Mouse (Mus musculus): ENCODE measurements around the gene Robo4. TPM values are rescaled to one million over a fixed set of nuclear protein-coding genes. Genes with fewer than 3 reads are reported as not detected.

Robo4 gene
- polyA plus RNA-seq, 1 experiment from 2014 or later: 7.7 TPM

DNA sequence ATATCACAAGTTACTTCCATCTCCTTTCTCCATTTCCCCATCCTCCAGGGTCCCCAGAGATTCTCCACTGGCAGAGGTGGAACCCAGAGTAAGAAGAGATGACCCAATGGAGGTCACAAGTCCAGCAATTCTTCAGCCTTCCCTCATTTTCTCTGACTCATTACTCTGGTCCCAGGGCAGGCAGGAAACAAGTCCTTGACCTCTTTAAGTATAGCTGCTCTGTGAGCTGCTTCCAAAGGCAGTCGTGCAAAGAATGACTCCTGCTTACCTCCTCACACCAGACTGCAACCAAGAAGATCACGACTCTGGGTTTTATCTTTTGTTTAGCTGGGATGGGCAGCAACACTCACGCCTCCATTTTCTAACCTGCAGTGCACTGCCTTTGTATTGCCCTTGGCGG is 33.9 kb downstream of the Robo4 start:
- no peaks in the 10 kb centered on the region for H3K36me3 ChIP-seq
- WGBS: 4% methylated on average over 4 of the region's 4 CpGs
- H3K27me3 ChIP-seq (ENCODE audit: insufficient read depth, poor library complexity, severe bottlenecking): peaks cover 90% of the 10 kb centered on the region
- DNase-seq (ENCODE audit: low spot score): no peak
- no peaks in the 10 kb centered on the region for H3K9me3 ChIP-seq
- H3K4me3 ChIP-seq: no peak overlapping the region
- no peak overlapping the region for H3K27ac ChIP-seq
- H3K4me1 ChIP-seq (replicated peaks): peaks cover 28% of the 10 kb centered on the region

DNA sequence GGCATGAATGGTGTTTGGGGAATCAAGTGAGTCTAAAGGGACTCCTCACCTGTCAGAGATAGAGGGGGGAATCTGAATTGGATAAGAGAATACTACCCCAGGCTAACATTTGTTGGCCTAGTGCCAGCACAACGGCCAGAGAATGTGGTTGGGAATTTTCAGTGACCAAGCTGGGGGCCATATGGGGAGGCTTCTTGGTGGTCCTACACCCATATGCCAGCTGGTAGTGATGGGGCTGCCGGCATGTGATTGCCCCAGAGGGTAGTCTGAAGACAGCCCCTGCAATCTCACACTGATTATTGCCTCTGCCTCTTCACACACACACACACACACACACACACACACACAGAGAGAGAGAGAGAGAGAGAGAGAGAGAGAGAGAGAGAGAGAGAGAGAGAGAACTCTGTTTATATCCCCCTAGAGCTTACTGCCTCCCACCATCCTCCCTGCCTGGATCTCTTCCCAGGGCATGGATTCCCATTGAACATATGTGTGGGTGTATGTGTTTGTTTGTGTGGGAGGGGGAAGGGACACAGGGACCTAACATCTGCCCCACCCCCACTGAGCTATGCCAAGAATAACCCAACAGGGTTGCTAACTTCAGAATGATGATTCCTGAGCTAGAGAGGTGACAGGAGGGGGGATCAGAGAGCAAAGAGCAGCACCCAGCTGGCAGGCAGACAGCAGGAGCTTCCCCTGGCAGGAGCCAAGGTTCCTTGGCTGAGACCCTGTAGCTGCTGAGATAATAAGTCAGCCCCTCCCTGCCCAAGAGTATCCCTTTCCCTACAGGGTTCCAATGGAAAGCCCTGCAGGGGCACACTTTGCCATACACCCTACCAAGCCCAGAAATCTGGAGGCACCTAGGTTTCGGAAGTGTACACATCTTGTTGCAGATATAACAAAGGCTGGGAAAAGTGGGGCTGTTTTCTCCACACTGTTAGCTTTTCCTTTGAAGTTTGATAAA is 36.4 kb downstream of the Robo4 start:
- peaks cover 65% of the 10 kb centered on the region for H3K27me3 ChIP-seq (ENCODE audit: insufficient read depth, poor library complexity, severe bottlenecking)
- H3K27ac ChIP-seq: no peak overlapping the region
- 43% methylated on average over 3 of the region's 3 CpGs for WGBS
- H3K4me1 ChIP-seq (replicated peaks): peaks cover 19% of the 10 kb centered on the region
- H3K36me3 ChIP-seq: no peaks in the 10 kb centered on the region
- no peak overlapping the region for H3K4me3 ChIP-seq
- no peak for DNase-seq (ENCODE audit: low spot score)
- H3K9me3 ChIP-seq: no peaks in the 10 kb centered on the region

DNA sequence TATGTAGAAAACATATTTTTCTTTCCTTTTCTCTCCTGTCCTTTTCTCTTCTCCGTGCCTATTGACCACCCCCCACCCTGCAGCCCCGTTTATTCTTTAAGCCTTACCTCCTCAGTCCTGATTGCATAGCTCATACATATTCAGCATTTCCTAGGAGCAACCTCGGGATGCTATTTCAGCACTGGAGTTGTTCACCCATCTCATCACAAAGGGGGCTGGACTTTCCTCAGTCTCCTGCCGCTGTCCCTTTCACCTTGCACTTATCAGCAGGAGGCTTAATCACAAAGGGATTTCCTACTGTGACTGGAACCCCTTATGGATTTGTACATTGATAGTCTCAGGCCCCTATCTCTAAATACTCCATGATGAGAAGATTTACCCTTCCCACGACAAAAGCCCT is 50.7 kb downstream of the Robo4 start:
- WGBS: under 1% methylated on average over 5 of the region's 5 CpGs
- H3K27ac ChIP-seq: no peak overlapping the region
- H3K4me3 ChIP-seq: no peak overlapping the region
- H3K9me3 ChIP-seq: no peaks in the 10 kb centered on the region
- peaks cover 95% of the 10 kb centered on the region for H3K27me3 ChIP-seq (ENCODE audit: insufficient read depth, poor library complexity, severe bottlenecking)
- no peak for DNase-seq (ENCODE audit: low spot score)
- H3K36me3 ChIP-seq: no peaks in the 10 kb centered on the region
- H3K4me1 ChIP-seq (replicated peaks): peaks cover 42% of the 10 kb centered on the region

DNA sequence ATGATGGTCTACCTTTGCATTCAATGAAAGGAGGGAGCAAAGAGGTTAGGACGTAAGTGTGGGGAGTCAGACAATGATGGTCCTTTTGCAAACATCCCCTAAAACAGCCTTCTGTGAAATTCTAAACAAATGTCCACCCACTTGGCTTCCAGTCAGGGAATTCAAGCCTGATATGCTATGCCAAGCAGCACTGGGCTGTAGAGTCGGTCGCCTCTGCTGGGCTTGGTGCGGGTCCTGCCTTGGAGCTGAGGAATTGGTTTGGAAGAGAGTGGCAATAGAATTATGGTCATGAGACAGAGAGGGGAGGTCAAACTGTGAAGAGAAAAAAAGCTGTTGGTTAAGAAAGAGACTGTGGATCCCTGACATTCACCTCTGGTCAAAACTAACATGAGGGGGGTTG is 51.6 kb downstream of the Robo4 start:
- Histone ChIP-seq H3K27ac (no peak overlapping the region), H3K27me3 (ENCODE audit: insufficient read depth, poor library complexity, severe bottlenecking) (peaks cover 100% of the 10 kb centered on the region), H3K4me1 (replicated peaks) (peaks cover 42% of the 10 kb centered on the region), H3K4me3 (no peak overlapping the region), H3K36me3 (no peaks in the 10 kb centered on the region), H3K9me3 (no peaks in the 10 kb centered on the region)
- DNase-seq (ENCODE audit: low spot score): no peak
- 29% methylated on average over 4 of the region's 4 CpGs for WGBS

DNA sequence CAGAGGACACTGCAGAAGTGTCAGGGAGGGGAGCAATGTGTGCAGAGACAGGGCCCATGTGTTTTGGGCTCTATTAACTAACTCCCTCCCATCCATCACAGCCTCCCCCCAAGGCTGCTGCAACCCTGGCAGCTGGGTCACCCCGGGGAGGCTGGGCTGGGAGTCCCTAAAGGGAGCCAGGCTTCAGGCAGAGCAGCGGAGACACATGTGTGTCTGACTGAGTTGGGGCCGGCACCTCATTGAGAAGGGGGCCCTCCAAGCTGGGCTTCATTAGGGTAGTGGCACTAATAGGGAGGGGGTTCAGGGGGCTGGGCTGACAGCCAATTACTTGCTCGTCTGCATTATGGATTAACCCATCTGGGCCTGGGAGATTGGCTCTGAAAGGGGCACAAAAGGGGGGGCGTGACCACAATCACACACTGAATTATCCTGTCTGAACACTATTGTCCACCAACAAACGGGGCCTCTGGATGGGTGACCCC is 52.4 kb downstream of the Robo4 start:
- Histone ChIP-seq H3K9me3 (no peaks in the 10 kb centered on the region), H3K36me3 (no peaks in the 10 kb centered on the region), H3K4me3 (no peak overlapping the region), H3K27me3 (ENCODE audit: insufficient read depth, poor library complexity, severe bottlenecking) (peaks cover 100% of the 10 kb centered on the region), H3K4me1 (replicated peaks) (peaks cover 42% of the 10 kb centered on the region), H3K27ac (no peak overlapping the region)
- WGBS: 4% methylated on average over 6 of the region's 6 CpGs
- DNase-seq (ENCODE audit: low spot score): peak; percentile 78

DNA sequence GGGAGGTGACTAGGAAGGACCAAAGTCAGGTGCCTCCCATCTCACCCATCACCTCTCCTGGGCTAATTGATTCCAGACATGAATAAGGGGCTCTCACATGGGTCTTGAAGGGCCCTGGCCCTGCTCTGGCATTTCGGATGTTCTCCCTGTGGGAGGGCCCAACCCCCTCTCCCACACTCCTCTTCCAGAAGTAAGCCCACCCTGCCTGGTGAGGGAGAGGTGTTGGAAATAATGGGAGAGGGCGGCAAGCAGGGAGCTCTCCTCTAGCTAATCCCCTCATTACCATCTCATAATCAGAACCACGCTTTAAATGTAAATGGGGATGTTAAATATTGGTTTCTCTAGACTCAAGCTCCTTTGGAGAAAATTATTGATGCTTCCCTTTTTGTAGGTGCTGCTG is 53.3 kb downstream of the Robo4 start:
- DNase-seq (ENCODE audit: low spot score): peak; percentile 7
- Histone ChIP-seq H3K4me1 (replicated peaks) (peaks cover 46% of the 10 kb centered on the region), H3K4me3 (no peak overlapping the region), H3K36me3 (no peaks in the 10 kb centered on the region), H3K9me3 (no peaks in the 10 kb centered on the region), H3K27ac (no peak overlapping the region; the same call in 1 of the 2 replicates), H3K27me3 (ENCODE audit: insufficient read depth, poor library complexity, severe bottlenecking) (peaks cover 100% of the 10 kb centered on the region)
- 3% methylated on average over 3 of the region's 3 CpGs for WGBS

DNA sequence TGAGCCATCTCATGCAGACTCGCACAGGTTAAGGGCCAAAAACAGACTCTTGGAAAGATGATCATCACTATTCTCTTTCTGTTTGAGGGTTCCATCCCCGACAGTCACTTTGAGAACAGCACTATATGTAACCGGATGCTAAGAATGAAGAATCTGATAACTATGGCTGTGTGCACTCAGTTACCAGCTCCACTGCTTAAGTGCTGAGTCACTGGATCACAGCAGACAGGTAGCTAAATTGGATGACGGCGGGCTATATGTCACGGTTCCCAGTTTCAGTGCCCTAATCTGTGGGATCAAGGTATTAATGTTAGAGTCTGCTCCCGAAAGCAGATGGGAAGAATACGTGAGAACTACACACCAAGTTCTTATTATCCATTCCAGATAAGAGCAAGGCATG is 54.2 kb downstream of the Robo4 start:
- H3K4me3 ChIP-seq: peak overlapping the region; percentile 38; the same call in 1 of the 2 replicates
- H3K27me3 ChIP-seq (ENCODE audit: insufficient read depth, poor library complexity, severe bottlenecking): peaks cover 100% of the 10 kb centered on the region
- H3K27ac ChIP-seq: no peak overlapping the region; the same call in 1 of the 2 replicates
- no peak for DNase-seq (ENCODE audit: low spot score)
- WGBS: 1% methylated on average over 8 of the region's 8 CpGs
- H3K9me3 ChIP-seq: no peaks in the 10 kb centered on the region
- H3K4me1 ChIP-seq (replicated peaks): peaks cover 55% of the 10 kb centered on the region
- H3K36me3 ChIP-seq: no peaks in the 10 kb centered on the region

DNA sequence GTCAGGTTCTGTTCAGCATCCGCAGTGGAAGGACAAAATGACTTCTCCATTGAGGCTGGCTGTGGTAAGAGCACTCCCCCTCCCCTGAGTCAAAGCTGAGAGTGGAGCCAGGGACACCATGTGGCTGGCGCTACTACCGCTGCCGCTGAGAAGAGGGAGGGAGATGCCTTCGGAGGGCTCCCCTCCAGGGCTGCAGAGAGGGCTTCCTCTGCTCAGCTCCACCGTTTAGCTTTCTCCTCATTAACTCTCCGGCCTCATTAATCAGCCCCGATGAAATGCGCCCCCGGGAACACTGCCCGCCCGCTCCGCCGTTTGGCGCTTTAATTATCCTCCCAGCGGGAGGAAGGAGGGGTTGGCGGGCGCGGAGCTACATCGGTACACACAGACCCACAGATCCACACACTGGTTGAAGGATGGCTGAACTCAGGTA is 54.8 kb downstream of the Robo4 start:
- WGBS: under 1% methylated on average over 20 of the region's 20 CpGs
- H3K36me3 ChIP-seq: no peaks in the 10 kb centered on the region
- H3K27me3 ChIP-seq (ENCODE audit: insufficient read depth, poor library complexity, severe bottlenecking): peaks cover 100% of the 10 kb centered on the region
- H3K9me3 ChIP-seq: no peaks in the 10 kb centered on the region
- peak overlapping the region; percentile 38 for H3K4me3 ChIP-seq
- H3K4me1 ChIP-seq (replicated peaks): peaks cover 56% of the 10 kb centered on the region
- H3K27ac ChIP-seq: no peak overlapping the region
- DNase-seq (ENCODE audit: low spot score): peak; percentile 61

DNA sequence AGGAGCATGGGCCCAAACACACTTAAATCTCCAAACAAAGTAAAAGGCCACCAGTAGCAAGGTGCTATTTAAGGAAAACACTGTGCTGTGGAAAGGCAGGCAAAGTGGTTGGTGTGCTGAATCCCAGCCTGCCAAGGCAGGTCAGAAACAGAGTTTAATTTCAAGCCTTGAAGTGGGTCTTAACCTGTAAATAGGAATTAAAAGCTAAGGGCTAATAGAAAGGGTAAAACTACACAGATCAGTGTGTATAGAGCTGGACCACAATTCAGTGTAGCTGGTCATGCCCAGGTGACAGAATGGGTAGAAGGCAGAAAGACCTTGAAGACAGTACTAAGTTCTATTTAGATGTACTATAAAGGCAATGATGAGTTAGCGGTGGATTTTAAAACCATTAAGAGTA is 55.5 kb downstream of the Robo4 start:
- H3K27me3 ChIP-seq (ENCODE audit: insufficient read depth, poor library complexity, severe bottlenecking): peaks cover 100% of the 10 kb centered on the region
- 34% methylated on average over 1 of the region's 1 CpGs for WGBS
- H3K4me3 ChIP-seq: peak overlapping the region; percentile 38
- peak; percentile 8 for DNase-seq (ENCODE audit: low spot score)
- H3K36me3 ChIP-seq: no peaks in the 10 kb centered on the region
- H3K9me3 ChIP-seq: no peaks in the 10 kb centered on the region
- H3K27ac ChIP-seq: no peak overlapping the region
- H3K4me1 ChIP-seq (replicated peaks): peaks cover 55% of the 10 kb centered on the region

DNA sequence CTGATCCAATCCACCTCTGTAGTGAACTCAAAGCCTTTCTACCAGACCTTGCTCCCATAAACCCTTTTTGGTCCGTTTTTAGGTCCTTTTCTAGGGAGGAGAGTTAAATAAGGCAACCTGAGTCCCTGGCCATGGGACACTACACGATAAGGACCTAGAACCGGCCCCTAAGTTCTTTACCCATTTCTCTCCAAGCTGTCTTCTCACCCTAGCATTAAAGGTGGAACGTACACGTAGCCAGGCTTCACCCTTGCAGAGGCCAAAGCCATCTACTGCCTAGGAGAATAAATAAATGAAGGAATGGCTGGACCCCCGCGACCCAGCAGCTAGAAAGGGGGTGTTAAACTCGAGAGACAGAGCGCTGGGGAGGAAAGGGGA is 58.0 kb downstream of the Robo4 start:
- peak overlapping the region; percentile 81 for H3K27ac ChIP-seq
- peak overlapping the region; percentile 57 for H3K4me3 ChIP-seq
- H3K9me3 ChIP-seq: no peaks in the 10 kb centered on the region
- under 1% methylated on average over 9 of the region's 9 CpGs for WGBS
- peaks cover 98% of the 10 kb centered on the region for H3K27me3 ChIP-seq (ENCODE audit: insufficient read depth, poor library complexity, severe bottlenecking)
- no peak for DNase-seq (ENCODE audit: low spot score)
- H3K4me1 ChIP-seq (replicated peaks): peaks cover 39% of the 10 kb centered on the region
- no peaks in the 10 kb centered on the region for H3K36me3 ChIP-seq

DNA sequence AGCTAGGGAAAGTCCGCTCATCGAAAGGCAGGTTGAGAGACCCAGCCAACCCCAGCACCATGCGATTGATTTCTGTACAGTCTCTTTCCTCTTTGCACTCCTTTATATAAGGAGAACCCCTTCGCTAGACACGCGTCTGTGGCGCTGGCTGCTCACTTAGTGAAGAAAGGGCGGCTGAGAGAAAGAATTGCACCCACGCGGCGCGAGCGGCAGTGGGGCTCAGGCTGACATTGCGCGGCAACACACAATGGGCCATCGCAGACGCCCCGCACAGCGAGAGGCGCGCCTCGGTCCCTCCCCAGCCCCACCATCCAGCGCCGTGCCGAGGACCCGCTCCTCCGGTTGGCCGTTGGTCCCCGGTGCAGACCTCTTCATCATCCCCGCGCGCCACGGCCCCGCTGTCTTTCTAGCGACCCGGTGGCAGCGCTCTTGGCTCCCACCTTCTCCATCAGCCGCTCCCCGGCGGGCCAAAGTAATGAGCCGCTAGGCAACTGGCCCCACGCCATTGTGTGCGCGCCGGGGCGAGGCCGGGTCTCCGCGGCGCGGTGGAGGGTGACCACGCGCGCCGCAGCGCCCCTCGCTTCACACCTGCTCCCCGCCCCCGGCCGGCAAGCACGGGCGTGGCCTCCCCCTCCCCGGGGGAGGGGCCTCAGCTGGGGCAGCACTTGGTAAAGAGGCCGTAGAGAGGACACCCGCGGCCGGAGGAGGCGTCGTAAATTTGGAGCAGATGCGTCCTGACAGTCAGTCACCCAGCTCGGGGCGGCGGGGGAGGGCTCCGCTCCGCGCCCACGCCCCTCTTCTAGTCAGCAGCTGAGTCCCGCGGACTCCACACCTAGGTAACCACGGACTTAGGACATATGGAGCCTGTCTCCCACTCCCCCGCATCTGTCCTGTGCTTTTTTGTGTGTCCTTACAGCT is 58.6 kb downstream of the Robo4 start:
- Histone ChIP-seq H3K36me3 (no peaks in the 10 kb centered on the region), H3K4me1 (replicated peaks) (peaks cover 32% of the 10 kb centered on the region), H3K9me3 (no peaks in the 10 kb centered on the region), H3K4me3 (peak overlapping the region; percentile 57), H3K27ac (peak overlapping the region; percentile 81), H3K27me3 (ENCODE audit: insufficient read depth, poor library complexity, severe bottlenecking) (peaks cover 94% of the 10 kb centered on the region)
- DNase-seq (ENCODE audit: low spot score): peak; percentile 67
- WGBS: under 1% methylated on average over 81 of the region's 81 CpGs

DNA sequence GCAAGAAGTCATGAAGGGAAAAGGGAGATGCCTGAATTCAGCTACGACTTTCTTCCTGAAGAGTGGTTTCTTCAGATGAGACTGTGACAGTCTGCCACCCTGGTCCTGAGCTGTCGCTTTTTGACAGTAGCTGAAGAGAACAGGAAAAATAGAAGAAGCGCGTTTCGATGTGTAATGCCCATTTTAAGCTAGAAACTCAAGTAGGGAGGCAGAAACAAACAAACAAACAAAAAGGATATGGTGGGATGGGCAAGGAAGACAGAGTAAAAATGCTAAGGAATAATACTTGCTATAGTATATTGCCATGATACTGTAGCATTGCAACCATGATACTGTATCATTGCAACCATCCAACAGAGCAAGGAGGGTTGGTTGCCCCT is 59.3 kb downstream of the Robo4 start:
- Histone ChIP-seq H3K4me1 (replicated peaks) (peaks cover 26% of the 10 kb centered on the region), H3K27me3 (ENCODE audit: insufficient read depth, poor library complexity, severe bottlenecking) (peaks cover 88% of the 10 kb centered on the region), H3K27ac (peak overlapping the region; percentile 81; the same call in 1 of the 2 replicates), H3K4me3 (peak overlapping the region; percentile 57), H3K36me3 (no peaks in the 10 kb centered on the region), H3K9me3 (no peaks in the 10 kb centered on the region)
- 8% methylated on average over 5 of the region's 5 CpGs for WGBS
- no peak for DNase-seq (ENCODE audit: low spot score)

Data from hindbrain, embryonic 10.5 days (tissue).